Mouse (Mus musculus): Measurements from ENCODE around the gene Plcd1.
A peak's percentile ranks its signal among the peaks of the same experiment; 100 is the strongest.

Gene Plcd1

DNA sequence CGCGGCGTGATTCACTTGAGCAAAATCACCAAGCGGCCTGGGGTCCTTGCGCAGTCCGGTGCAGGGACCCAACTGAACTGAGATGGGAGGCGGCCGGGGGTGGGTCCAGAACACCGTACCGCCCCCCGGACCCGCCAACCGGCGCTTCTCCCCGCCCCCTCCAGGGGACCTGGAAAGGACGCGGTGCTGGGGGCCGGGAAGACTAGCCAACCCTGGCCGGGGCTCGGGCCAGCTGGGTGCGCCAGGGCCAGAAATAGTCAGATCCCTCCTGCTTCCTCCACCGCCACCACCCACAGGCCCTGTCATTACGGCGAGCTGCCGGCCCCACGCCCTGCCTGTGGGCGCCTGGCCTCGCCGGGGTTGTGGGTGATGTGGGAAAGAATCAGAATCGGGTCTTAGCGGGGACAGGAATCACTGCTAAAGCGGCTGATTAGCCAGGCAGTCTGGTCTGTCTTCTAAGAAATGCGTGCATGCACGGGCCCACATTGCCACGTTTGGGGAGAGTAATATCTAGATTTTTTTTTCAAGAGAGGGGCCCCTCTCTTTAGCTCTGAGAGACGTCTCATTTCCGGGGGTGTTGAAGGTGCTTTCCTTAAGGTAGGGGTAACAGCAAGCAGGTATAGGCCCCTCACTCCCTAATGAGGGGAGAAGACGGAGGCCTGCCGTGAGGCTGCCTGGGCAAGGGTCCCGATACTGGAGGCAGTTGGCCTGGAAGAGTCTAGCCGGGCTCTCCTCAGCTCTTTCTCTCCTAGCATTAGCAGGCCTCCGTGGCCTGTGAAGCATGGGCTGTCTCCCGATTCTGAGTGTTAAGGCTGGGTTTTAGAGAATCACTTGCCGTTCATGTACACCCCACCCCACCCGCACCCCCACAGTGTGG is at the start of gene Plcd1:
Gene Plcd1, minus strand, starts transcription at position 84 of the 877 bp plus-strand sequence.
- peak; percentile 85 for DNase-seq

DNA sequence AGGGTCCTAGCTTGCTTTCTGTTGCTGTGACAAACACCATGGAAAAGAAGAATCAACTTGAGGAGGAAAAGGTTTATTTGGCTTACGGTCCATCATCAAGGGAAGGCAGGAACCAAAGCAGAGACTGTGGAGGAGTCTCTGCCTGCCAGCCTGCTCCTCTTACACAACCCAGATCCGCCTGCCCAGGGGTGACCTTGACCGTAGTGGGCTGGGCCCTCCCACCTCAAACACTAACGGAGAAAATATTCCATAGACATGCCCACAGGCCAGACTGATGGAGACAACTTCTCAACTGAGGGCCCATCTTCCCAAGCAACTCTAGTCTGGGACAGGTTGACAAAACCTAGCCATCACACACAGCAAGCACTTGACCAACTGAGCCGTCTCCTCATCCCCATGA is 48.8 kb upstream of the Plcd1 start:
- no peak for DNase-seq

DNA sequence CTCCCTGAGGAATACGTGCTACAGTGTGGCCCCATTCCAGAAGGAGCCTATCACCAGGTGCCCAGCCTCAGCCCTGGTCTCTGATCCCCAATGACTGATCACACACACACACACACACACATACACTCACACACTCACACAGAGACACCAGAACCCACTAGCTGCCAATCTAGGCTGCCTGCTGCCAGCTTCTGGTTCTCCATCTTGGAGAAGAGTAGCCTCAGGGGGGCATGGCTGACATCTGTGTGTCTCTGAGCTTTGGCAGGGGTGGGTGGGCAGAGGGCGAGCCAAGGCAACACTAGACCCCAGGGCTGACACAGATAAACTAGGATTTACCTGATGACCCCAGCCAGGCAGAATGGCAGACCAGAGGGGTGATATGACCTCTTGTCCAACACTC is 45.5 kb upstream of the Plcd1 start:
- DNase-seq: no peak

DNA sequence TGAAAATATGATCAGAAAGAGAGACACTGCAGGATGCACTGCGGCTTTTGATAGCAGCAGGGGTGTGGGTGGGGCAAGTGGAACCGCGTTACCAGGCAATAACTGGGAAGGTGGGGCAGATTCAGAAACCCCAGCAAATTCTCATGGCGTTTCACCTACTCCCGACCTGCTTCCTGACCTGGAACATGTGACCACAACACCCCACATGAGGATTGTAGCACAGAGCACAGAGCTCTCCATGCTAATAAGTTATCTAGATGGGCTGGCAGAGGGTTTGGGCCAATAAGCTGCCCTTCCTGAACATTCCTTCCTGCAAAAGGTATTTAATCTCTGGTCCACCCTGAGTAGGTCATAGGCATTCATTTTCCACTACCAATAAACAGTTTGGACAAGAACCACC is 37.4 kb upstream of the Plcd1 start:
- no peak for DNase-seq

DNA sequence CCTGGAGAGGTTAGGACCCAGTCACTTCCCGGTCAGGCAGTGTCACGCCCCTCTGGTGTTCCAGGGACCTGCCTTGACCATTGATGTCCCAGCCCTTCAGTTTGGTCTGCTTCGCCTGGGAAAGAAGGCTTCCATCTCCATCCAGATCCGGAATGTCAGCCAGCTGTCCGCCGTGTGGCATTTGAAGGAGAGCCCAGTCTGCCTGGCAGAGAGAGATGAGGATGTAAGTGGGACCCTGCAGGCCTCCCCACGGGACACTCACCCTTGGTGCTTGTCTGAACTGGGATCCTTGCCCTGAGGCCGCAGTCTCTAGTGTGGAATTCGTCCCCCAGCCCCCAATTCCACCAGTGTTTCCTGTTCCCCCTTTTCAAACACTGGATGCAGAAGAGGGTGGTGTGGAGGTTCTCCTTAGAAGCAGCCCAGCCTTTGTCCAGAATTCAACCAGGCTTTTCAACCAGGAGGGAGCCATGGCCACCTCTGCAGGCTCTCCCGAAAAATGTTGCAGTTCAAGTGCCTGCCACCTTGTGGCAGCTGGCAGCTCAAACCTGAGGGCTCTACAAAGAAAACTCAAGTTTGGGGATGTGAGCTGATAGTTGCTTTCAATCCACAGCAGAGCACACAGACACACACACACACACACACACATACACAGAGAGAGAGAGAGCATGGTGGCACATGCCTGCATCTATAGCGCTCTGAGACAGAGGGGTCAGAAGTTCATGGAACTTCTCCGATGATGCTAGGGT is 35.3 kb upstream of the Plcd1 start:
- DNase-seq: no peak

DNA sequence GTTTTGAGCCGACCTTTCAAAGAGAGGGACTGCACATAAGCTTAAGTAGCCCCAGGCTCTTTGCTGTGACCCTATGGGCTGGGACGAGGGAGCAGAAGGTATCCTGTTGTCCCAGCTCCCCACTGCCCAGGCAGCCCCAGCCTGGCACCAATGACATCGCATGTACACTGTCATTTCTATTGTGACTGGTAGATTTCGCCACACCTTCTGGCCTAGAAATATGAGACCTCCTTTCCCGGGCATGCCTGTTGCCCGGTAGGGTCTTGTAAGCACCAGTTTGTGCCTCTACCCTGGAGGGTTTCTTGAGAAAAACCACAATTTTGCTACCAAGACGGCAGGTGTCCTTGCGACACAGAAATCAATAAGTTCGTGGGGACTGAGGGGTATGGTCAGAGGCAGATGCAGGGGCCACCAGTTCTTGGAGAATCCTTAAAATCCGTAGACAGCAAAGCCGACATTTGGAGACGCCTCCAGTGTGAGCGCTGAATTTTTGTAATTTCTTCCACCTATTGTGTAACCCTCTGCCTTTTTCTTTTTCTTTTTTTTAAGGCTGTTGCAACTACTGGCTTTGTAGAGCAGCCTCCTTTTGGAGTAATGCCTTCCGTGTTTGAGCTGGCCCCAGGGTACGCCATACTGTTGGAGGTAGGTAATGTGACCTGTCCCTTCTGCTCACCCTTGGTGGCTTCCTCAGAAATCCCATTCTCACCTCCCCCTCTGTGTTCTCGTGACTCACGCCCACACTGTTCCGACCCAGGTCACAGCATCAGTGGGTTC is 29.5 kb upstream of the Plcd1 start:
- no peak for DNase-seq

DNA sequence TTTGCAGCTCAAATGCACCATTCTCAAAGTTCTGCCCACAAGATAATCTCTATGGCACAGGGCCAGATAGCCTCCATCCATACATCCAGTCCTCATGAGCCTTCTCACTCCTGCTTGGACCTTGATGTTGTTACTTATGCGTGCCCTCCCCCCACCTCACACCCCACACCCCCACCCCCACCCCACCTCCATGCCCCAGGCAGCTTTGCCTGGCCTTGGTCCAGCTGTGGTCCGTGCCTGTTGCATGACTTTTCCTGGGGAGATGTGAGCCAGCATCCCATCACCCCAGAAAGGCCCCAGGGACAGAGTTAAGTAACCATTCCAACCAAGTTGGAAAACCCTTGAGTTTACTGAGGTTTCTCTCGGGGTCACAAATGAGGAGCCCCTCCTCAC is 26.9 kb upstream of the Plcd1 start:
- no peak for DNase-seq

DNA sequence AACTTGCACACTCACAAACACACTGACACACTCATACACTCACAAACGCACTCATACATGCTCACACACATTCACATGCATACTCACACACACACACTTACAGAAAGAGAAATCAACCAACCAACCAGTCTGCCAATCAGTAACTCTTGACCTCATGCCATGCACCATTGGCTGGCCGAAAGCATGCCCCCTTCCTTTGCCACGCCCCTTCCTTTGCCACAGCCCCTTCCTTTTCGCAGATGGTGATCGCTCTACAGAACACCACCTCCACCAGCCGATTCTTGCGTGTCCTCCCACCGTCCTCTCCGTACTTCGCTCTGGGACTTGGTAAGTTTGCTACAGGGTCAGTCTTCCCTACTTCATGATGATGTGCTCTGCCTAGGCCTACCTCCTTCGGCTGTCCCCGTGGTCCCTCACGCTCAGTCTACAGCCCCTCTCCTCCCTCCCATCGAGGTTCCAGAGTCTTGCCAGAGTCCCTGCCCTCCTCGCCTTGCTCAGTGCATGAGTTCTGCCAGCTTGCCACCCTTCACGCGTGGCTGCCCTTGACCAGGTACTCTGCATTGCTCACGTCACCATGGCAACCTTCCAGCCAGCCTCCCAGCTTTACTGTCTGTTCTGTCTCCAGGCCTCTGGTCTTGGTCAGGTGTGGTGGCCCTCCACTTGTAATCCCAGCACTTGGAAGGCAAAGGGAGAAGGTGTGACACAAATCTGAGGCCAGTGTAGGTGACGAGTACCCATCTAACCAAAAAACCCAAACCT is 26.3 kb upstream of the Plcd1 start:
- DNase-seq: no peak

DNA sequence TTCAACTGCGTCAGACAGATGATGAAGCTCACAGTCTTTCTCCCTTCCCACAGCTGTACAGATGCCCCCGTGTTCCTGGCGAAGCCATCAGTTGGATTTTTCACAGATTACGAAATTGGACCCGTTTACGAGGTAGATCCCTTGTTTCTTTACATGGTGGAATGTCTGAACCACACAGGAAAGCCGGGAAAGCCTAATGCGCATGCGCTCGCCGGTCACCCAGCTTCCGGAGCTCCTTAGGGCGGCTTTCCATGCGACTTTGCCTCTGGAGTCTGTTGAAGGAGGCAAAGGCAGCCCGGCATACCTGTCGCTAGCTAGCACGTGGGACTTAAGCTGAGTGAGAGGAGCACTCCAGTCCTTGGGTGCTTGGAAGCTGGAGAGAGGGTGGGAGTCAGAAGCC is 21.6 kb upstream of the Plcd1 start:
- DNase-seq: no peak

DNA sequence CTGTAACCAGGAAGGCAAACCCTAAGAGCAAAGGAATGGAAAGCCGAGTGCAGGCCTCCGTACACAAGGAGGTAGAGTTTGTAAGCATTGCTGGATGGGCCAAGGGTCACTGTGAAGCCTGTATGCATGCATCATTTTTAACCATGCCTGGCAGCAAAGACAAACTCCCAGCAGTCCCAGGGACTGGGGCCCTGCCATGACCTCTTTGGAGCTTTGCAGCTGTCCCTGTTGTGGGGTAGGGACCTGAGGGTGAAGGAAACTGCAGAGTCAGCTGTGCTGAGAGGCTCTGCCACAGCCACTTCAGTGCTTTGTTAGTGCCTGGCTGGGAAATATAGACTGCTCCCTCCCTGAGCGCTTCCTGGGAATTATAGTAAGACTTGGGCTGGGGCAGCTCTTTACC is 17.3 kb upstream of the Plcd1 start:
- no peak for DNase-seq

DNA sequence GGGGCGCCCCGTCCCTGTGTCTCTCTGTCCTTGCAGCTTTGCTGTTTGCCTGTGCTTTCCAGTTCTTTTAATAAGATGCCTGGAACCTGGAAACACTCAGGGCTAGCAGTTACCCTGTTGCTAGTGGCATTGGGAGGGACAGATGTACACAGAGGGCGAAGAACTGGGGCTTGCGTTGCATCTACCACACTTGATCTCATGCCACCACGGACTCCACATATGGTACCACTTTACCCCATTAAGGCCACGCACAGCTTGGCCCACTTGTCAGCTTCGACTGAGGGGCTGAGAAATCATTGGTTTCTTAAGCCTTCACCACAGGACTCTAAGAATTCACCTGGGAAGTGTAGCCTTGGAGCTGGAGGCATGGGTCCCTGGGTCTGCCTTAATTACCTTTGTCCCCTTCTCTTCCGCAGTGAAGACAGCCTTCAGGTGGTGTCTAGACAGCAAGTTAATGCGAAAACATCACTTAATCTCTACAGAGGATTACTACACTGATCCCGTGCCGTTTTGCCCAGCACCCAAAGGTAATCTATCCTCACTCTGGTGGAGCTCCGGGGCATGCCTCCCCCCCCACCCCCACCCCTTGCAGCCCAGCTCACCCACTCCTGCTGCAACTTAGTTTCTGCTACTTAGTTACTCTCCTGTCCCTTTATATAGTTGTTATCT is 16.5 kb upstream of the Plcd1 start:
- no peak for DNase-seq

DNA sequence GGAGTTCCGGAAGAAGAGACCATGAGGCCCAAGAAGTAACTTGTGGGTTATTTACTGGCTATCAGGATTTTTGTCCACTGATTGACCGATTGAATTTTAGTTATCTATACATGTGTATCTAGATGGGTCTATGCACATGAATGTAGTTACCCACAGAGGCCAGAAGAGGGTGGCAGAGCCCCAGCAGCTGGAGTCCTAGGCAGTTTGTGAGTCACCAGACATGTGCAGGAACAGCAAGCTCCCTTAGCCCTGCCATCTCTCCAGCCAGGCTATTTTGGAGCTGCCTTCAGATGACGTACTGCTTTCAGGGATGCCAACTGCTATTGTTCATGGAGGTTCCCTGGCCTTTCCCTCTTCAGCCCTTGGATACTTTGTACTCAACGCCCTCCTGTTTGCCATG is 14.3 kb upstream of the Plcd1 start:
- DNase-seq: no peak

DNA sequence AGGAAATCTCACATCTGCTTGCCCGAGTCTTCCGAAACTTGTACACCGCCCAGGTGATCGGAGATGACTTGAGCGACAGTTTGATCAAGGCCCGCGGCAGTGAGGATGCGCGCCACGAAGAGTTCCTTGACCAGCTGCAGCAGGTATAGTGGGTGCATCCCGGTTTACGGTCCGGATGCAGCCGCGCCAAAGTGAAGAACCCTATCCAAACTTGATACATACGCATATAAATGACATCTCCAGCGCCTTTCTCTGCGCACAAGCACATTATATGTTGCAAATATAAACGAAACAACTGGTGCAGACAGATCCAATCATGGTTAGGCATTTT is 9.4 kb upstream of the Plcd1 start:
- no peak for DNase-seq

DNA sequence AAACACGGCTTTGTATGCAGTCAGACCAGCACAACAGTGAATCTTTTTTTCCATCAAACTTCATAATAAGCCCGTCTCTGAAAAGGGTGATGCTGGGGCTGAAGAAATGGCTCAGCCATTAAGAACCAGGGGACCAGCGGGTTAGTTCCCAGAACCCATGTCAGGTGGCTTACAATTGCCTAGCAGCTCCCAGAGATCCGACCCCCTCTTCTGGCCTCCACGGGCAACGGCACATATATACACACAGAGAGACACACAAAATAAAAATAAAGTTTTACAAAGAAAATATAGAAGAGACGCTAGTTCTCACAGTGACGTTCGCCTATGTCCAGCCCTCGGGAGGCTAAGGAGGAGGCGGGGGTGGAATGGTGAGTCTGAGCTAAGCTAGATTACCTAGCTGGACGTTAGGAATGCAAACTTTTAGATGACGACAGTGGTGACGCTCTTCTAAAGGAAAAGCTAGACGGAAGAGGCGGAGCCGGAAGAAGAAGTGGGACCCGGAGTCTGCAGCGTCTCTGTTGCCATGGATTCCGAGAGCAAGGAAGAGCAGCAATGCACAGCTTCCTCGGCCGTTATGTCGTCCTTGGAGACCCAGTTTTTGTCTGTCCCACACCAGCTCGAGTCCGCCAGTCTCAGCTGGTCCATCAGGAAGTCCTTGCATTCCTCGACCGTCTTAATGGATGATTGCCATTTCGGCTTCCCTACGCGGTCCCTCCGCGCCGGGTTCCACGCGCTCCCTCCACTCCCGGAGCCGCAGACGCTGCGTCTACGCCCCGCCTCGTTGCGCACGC is 8.9 kb upstream of the Plcd1 start, which contains the start of gene Dlec1:
Gene Dlec1, plus strand, starts transcription at position 487 of the 791 bp plus-strand sequence.
- DNase-seq: peak; percentile 83

DNA sequence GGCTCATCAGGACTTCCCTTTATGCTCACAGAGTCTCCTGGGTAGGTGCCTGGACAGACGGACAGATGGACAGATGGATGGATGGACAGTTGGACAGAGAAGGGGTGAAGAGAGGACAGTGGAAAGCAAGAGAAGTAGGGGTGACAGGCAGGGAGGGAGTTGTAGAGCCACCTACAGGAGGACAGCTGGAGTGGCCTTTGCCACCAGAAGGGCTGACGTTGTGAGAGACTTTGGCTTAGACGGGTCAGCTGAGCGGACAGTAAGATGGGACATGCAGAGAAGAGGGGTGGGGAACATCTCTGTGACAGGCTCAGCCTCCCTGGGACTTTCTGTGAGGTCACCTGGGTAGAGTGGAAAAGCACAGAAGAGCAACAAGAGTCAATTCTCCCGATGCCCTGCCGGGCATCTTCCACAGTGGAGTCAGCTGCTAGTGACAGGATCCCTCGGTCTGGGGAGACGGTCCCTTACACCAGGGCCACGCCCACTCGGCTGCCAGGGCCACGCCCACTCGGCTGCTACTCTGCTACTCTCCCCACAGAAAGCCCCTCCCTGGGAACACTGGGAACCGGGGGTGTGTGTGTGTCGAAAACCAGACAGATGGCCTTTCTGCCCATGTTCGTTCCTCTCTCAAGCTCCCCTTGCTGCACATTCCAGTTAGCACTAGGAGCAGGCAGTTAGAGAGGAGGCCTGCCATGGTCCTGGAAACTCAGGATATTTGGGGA is 7.0 kb upstream of the Plcd1 start:
- peak; percentile 88 for DNase-seq

DNA sequence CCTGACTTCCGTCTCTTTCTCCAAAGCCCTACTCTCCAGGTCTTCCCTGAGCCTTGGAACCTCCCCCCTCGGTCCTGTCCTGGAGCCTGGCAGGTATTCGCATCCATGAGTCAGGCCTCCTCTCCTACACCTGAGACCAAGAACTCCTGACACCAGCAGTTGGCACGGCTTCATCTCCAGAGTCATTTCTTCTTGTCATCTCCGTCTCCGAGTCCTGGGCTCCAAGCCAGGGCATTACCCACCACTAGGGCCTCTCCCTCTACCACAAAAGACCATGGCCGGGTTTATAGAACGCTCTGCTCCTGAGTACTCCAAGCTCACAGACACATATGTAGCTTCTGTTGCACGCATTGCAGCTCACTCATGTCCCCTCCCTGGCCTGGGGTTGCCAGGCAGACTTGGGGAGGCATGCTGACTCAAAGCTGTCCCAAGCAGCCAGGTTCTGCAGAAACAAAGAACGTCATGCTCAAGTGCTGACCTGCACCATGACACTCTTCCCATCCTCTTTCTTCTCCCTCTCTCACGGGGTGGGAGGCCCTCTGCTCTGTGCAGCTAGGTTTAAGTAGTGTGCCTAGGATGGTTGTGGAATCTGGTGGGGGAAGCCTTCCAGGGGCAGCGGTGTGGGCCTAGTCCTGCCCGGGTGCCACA is 1.3 kb upstream of the Plcd1 start:
- no peak for DNase-seq

DNA sequence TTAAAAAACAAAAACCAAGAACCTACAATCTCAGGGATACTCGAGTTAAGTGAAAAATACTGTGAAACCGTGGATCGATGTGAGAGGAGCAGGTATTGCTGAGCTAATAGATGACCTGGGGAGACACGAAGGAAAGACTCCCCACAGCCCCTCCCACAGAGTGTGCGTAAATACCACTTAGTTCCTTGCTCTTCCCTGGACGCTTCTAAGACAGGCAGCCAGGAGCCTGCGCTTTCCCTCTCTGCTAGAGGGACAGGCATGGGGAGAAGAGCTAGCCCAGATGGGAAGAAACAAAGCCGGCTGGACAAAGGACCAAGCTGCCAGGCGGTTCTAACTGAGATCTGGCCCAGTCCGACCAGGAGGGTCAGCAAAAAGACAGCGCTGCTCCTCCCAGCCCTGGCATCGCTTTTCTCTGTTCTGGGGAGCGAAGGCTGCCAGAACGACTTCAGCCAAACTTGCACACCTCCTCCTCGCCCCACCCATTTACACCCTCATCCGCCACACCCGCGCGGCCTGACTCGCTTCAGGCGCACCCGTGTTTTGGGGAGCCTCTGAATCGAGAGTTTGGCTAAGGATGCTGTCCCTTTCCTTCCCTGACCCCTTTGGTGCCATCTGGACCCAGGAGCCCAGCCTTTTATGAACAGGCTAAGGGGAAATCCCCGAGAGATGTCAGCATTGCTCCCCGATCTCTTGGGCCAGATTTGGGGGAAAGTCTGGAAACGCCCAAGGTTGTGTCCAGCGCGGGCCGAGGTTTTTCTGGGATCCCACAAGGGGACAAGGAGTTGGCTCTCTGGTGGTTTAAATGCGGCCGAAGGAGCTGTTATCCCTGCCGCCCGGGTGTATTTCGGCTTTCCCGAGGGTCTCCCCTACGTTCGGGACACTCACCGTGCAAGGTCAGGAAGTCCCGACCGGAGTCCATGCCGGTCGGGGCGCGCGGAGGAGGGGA is 556 bp downstream of the Plcd1 start:
- DNase-seq: no peak

DNA sequence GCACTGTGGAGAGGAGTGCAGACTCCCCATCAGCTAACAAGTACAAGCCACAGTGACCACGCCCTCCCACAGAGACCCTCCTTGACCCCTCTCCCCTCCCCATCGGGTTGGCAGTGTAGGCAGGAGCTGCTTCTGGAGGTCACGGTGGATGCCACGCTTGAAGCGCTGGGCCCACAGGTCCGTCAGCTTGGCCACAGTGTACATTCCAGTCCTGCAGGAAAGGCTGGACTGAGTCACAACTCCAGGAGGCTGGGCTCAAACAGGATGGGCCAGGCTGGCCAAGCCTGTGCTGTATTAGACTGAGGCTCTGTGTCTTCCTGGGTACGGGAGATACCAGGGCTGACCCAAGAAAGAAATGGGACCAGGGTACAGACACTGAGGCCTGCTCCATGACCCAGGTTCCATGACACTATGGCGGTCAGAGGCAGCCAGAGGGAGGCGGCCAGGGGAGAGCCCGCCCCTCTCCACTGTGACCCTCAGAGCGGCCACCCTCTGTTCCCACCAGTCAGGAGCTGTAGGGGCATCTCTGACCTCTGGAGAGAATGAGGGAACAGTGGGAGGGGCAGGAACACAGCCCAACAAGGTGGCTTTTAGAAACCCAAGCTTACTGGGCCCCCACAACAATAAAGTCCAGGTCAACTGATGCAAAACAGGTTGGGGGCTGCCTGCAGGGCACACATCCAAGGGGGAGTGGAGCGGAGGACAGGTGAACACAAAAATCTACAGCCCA is 1.6 kb downstream of the Plcd1 start:
- DNase-seq: no peak

Data from layer of hippocampus, adult 9-11 months (tissue).